Mouse (Mus musculus): ENCODE measurements at regions not wholly inside any gene's neighbourhood (a gene's known extent, or its start where the extent isn't known, plus 50 kb on each side); places are given as distances from the start of the nearest gene placed in this dataset.

DNA sequence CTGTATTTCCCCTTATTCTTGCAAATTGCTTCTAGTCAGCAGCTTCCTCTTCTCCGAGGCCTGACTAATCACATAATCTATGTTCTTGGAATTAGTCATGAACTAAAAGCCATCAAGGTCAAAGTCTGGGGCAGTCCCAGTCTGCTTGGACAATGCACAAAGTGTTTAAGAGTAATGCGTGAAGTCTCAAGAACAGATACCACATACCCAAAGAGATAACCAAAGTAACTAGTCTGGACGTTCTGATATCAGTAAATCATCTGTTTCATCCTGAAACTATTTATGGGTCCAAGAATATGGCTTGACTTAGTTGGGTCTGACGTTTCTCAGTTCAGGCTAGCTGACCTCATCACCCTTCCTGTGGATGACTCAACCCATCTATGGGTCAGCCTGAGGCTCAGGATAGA is 76.1 kb downstream of the Tmsb4x start:
- H3K9me3 ChIP-seq (ENCODE audit: low read depth, low read length) = no peaks in the 10 kb centered on the region
- H3K4me2 ChIP-seq = no peak overlapping the region
- DNase-seq (no peak), ATAC-seq (ENCODE audit: insufficient read depth) (no peak)
- no peaks in the 10 kb centered on the region for H3K36me3 ChIP-seq (ENCODE audit: insufficient read depth)
- 57% methylated on average over 4 of the region's 4 CpGs for WGBS
- no peak overlapping the region for H3K27ac ChIP-seq (ENCODE audit: low read depth)
- no peaks in the 10 kb centered on the region for H3K27me3 ChIP-seq (ENCODE audit: insufficient read depth, low read length)
- H3K4me3 ChIP-seq (ENCODE audit: low read depth, low read length) = no peak overlapping the region
- no peaks in the 10 kb centered on the region for H3K4me1 ChIP-seq (ENCODE audit: insufficient read depth)
- TF ChIP-seq CTCF (IDR thresholded peaks at IDR 0.05; ENCODE audit: low read depth) = no peak
- H3K9ac ChIP-seq = no peak overlapping the region

DNA sequence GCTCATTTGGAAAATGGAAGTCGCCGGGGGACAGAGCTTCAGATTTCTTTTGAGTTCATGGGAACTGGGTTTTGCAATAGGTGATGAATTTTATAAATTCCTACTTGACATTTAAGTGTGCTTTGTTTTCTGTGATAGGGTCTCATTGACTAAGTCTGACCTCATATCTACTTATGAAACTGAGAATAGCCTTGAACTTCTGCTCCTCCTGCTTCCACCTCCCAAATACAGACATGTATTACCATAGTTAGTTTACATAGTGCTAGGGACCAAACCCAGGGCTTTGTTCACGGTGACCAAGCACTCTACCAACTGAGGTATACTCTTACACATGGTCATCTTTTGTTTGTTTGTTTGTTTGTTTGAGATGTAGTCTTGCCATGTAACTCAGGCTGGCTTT is 77.8 kb downstream of the Tmsb4x start:
- ATAC-seq (ENCODE audit: insufficient read depth) = no peak
- 66% methylated on average over 3 of the region's 3 CpGs for WGBS
- no peaks in the 10 kb centered on the region for H3K36me3 ChIP-seq (ENCODE audit: insufficient read depth)
- H3K4me2 ChIP-seq = no peak overlapping the region
- no peaks in the 10 kb centered on the region for H3K27me3 ChIP-seq (ENCODE audit: insufficient read depth, low read length)
- no peak overlapping the region for H3K27ac ChIP-seq (ENCODE audit: low read depth)
- no peak for TF ChIP-seq CTCF (IDR thresholded peaks at IDR 0.05; ENCODE audit: low read depth)
- no peaks in the 10 kb centered on the region for H3K9me3 ChIP-seq (ENCODE audit: low read depth, low read length)
- no peak for DNase-seq
- H3K9ac ChIP-seq = no peak overlapping the region
- H3K4me3 ChIP-seq (ENCODE audit: low read depth, low read length) = no peak overlapping the region
- no peaks in the 10 kb centered on the region for H3K4me1 ChIP-seq (ENCODE audit: insufficient read depth)

GRCm38 (mm10) chrX:167130601-167131000 is 78.5 kb downstream of the Tmsb4x start:
- no peak for TF ChIP-seq CTCF (IDR thresholded peaks at IDR 0.05; ENCODE audit: low read depth)
- no peaks in the 10 kb centered on the region for H3K27me3 ChIP-seq (ENCODE audit: insufficient read depth, low read length)
- no peaks in the 10 kb centered on the region for H3K36me3 ChIP-seq (ENCODE audit: insufficient read depth)
- no peak overlapping the region for H3K4me2 ChIP-seq
- 48% methylated on average over 5 of the region's 5 CpGs for WGBS
- DNase-seq (no peak), ATAC-seq (ENCODE audit: insufficient read depth) (no peak)
- no peak overlapping the region for H3K27ac ChIP-seq (ENCODE audit: low read depth)
- no peak overlapping the region for H3K4me3 ChIP-seq (ENCODE audit: low read depth, low read length)
- H3K4me1 ChIP-seq (ENCODE audit: insufficient read depth) = no peaks in the 10 kb centered on the region
- H3K9ac ChIP-seq = no peak overlapping the region
- no peaks in the 10 kb centered on the region for H3K9me3 ChIP-seq (ENCODE audit: low read depth, low read length)

GRCm38 (mm10) chrX:167119288-167119687 is 89.8 kb downstream of the Tmsb4x start:
- 82% methylated on average over 4 of the region's 4 CpGs for WGBS
- Histone ChIP-seq H3K4me1 (ENCODE audit: insufficient read depth) (no peaks in the 10 kb centered on the region), H3K9ac (no peak overlapping the region), H3K27me3 (ENCODE audit: insufficient read depth, low read length) (peaks cover under 1% of the 10 kb centered on the region; the same call in 1 of the 2 replicates), H3K9me3 (ENCODE audit: low read depth, low read length) (no peaks in the 10 kb centered on the region), H3K4me3 (ENCODE audit: low read depth, low read length) (no peak overlapping the region), H3K27ac (ENCODE audit: low read depth) (no peak overlapping the region), H3K4me2 (no peak overlapping the region), H3K36me3 (ENCODE audit: insufficient read depth) (no peaks in the 10 kb centered on the region)
- DNase-seq = no peak
- no peak for ATAC-seq (ENCODE audit: insufficient read depth)
- no peak for TF ChIP-seq CTCF (IDR thresholded peaks at IDR 0.05; ENCODE audit: low read depth)

DNA sequence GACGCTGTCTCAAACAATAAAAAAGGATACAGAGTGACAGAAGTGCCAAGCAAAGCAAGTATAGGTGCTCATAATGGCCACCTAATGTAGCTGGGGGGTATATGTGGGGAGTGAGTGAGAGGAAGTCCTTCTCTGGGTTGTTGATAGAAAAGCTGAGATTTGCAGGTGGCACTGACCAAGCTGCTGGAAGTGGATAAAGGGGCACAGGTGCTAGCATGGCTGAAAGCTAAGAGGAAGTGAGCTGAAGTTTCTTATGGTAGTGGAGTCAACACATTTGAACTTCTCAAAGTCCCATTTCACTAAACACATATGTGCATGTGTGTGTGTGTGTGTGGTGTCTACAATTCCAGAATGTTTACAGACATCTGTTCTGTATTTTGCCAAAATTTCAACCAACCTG is 94.0 kb downstream of the Tmsb4x start:
- Histone ChIP-seq H3K27ac (ENCODE audit: low read depth) (no peak overlapping the region), H3K36me3 (ENCODE audit: insufficient read depth) (no peaks in the 10 kb centered on the region), H3K9me3 (ENCODE audit: low read depth, low read length) (no peaks in the 10 kb centered on the region), H3K4me1 (ENCODE audit: insufficient read depth) (no peaks in the 10 kb centered on the region), H3K4me3 (ENCODE audit: low read depth, low read length) (no peak overlapping the region), H3K27me3 (ENCODE audit: insufficient read depth, low read length) (peaks cover 3% of the 10 kb centered on the region; the same call in 1 of the 2 replicates), H3K4me2 (no peak overlapping the region), H3K9ac (no peak overlapping the region)
- ATAC-seq (ENCODE audit: insufficient read depth) (no peak), DNase-seq (no peak)
- 91% methylated on average over 1 of the region's 1 CpGs for WGBS
- TF ChIP-seq CTCF (IDR thresholded peaks at IDR 0.05; ENCODE audit: low read depth) = no peak

DNA sequence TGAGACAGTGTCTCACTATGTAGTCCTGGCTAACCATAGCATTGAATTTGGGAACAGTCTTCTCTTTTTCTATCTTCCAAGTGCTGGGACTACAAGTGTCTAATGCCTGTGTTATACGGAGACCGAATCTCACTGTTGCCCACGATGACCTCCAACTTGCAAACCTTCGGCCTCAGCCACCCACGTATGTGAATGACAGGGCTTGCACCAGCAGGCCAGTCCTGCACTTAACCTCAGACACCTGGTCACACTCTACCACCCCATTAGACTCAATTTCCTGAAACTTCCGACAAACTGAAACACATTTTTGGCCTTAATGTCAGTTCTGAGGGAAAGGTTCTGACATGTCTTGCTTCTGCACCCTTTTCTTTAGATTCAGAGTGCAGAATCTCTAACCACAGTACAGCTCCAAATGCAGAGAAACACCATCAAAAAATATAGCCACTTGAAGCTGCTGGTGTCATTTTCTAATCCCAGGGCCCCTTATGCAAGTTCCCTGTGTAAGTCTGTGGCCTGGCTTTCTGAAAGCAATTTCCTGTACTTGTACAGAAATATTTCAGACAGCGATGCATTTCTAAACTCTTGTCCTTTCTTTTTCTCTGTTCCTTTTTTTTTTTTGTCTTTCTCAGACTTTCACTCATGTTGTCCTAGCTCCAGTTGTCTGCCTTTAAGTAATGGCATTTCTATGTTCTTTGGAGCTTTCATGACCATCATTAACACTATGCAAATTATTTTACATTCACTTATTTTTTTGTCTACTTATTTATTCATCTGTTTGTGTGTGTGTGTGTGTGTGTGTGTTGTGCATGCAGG is 97.8 kb downstream of the Tmsb4x start:
- ATAC-seq (ENCODE audit: insufficient read depth) (no peak), DNase-seq (no peak)
- Histone ChIP-seq H3K36me3 (ENCODE audit: insufficient read depth) (no peaks in the 10 kb centered on the region), H3K4me1 (ENCODE audit: insufficient read depth) (no peaks in the 10 kb centered on the region), H3K4me2 (no peak overlapping the region), H3K27ac (ENCODE audit: low read depth) (no peak overlapping the region), H3K4me3 (ENCODE audit: low read depth, low read length) (no peak overlapping the region), H3K9ac (no peak overlapping the region), H3K27me3 (ENCODE audit: insufficient read depth, low read length) (0 out of 2 replicates have a peak, but pooled peaks cover 3% of the 10 kb centered on the region), H3K9me3 (ENCODE audit: low read depth, low read length) (no peaks in the 10 kb centered on the region)
- 82% methylated on average over 7 of the region's 7 CpGs for WGBS
- no peak for TF ChIP-seq CTCF (IDR thresholded peaks at IDR 0.05; ENCODE audit: low read depth)

DNA sequence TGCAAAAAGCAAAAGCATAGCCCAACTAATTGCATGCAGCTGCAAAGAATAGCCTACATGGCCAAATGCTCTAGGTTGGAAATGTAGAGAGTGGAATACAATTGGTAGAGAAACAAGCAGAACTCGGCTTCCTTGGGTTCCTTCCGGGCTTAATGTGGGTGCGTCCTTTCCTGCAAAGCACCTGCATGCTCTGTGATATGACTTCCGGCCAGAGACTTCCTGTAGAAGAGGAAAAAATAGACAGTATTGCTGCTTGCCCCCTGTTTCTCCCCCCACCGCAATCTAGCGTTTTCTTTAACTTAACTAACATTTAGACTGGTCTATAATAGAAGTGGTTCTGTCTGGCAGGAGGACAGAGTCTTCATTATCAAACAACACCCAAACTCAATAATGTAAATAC is 100.8 kb downstream of the Tmsb4x start:
- H3K4me3 ChIP-seq (ENCODE audit: low read depth, low read length) = no peak overlapping the region
- no peaks in the 10 kb centered on the region for H3K4me1 ChIP-seq (ENCODE audit: insufficient read depth)
- no peak overlapping the region for H3K4me2 ChIP-seq
- H3K36me3 ChIP-seq (ENCODE audit: insufficient read depth) = no peaks in the 10 kb centered on the region
- no peak for ATAC-seq (ENCODE audit: insufficient read depth)
- no peak for DNase-seq
- no peaks in the 10 kb centered on the region for H3K27me3 ChIP-seq (ENCODE audit: insufficient read depth, low read length)
- H3K27ac ChIP-seq (ENCODE audit: low read depth) = no peak overlapping the region
- H3K9me3 ChIP-seq (ENCODE audit: low read depth, low read length) = no peaks in the 10 kb centered on the region
- H3K9ac ChIP-seq = no peak overlapping the region
- no peak for TF ChIP-seq CTCF (IDR thresholded peaks at IDR 0.05; ENCODE audit: low read depth)
- WGBS = 89% methylated on average over 6 of the region's 6 CpGs

All from lung, embryonic 14.5 days (tissue).